Mouse (Mus musculus) olfactory bulb, adult 2 months (tissue): Measurements from ENCODE around the gene Slfn14. TPM values are rescaled to one million over a fixed set of nuclear protein-coding genes. Genes with fewer than 3 reads are reported as not detected.
A peak's percentile ranks its signal among the peaks of the same experiment; 100 is the strongest.

Source experiments
- H3K27ac ChIP-seq: fragments of 200-500 bp; 2 replicates; pipeline ENCODE4 v1.5.1; 2012; ENCODE audit warnings: low read depth, low read length; ENCODE audit not compliant: insufficient read depth
- H3K4me1 ChIP-seq: fragments of 200-500 bp; 2 replicates; pipeline ENCODE4 v1.6.1; 2012; ENCODE audit warnings: low read length; ENCODE audit not compliant: control insufficient read depth, insufficient read depth
- H3K4me3 ChIP-seq: fragments of 200-500 bp; 2 replicates; pipeline ENCODE4 v1.5.1; 2012; ENCODE audit warnings: mild to moderate bottlenecking, low read depth, low read length, moderate library complexity; ENCODE audit not compliant: insufficient read depth
- CTCF ChIP-seq: fragments of 200-500 bp; IDR thresholded peaks from 2 replicates; pipeline ENCODE4 v1.5.1; 2012; ENCODE audit warnings: low read depth, mild to moderate bottlenecking, low read length, moderate library complexity; ENCODE audit not compliant: insufficient read depth
- POLR2A ChIP-seq: fragments of 200-500 bp; IDR thresholded peaks from 2 replicates; pipeline ENCODE4 v1.6.1; 2012; ENCODE audit warnings: mild to moderate bottlenecking, low read depth, low read length, moderate library complexity; ENCODE audit not compliant: insufficient read depth
- WGBS: fragments of 180-500 bp; shearing (Covaris S2); methylation state at CpG from one replicate; pipeline ENCODE4 v1.1.7; 2018; 5-methylcytosine and 5-hydroxymethylcytosine counted together
- polyA plus RNA-seq: library from polyadenylated mRNA; stranded (reverse); fragments of >200 nt; gene quantifications from 2 replicates; pipeline ENCODE4 v1.2.4, GENCODE M21; 2012; ENCODE audit warnings: low replicate concordance; ENCODE audit not compliant: missing spikeins, insufficient read depth, insufficient read length

The Slfn14 gene
- polyA plus RNA-seq, 1 experiment = not detected

DNA sequence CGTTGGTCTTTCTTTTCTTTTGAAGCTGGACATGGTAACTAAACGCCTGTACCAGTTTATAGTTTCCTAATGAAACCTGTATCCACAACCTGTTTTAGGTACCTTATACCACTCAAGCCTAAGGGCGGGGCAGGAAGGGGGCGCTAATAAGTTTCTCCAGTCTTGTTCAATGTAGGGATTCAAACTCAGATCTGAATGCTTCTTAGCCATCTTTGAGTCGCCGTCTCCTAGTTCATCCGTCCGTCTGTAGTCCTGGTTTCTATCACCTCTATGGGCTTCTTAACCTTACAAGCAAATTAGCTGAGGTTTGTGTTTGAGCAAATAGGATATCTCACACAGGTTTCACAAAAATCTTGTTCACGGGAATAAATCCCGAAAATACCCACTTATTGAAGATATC lies 15.6 kb upstream of the Slfn14 start:
- H3K4me3 ChIP-seq = peak overlapping the region; percentile 77
- WGBS = 5% methylated on average over 10 of the region's 10 CpGs
- no peak for TF ChIP-seq POLR2A
- no peak for TF ChIP-seq CTCF
- H3K4me1 ChIP-seq = peaks cover 7% of the 10 kb centered on the region; the same call in 1 of the 2 replicates
- peak overlapping the region; percentile 67 for H3K27ac ChIP-seq

DNA sequence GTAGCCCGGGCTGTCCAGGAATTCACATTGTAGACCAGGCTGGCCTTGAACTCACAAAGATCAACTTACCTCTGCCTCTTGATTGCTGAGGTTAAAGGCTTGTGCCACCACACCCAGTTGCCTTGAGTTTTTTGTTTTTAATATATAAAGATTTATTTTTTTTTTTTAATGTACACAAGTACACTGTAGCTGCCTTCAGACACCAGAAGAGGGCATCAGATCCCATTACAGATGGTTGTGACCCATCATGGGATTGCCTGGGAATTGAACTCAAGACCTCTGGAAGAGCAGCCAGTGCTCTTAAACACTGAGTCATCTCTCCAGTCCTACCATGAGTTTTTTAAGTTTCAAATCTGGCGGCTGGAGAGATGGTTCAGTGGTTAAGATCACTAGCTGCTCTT lies 14.9 kb upstream of the Slfn14 start:
- no peak overlapping the region for H3K27ac ChIP-seq
- H3K4me3 ChIP-seq = no peak overlapping the region
- TF ChIP-seq POLR2A = no peak
- no peak for TF ChIP-seq CTCF
- peaks cover 7% of the 10 kb centered on the region; the same call in 1 of the 2 replicates for H3K4me1 ChIP-seq
- WGBS = 75% methylated on average over 2 of the region's 2 CpGs

DNA sequence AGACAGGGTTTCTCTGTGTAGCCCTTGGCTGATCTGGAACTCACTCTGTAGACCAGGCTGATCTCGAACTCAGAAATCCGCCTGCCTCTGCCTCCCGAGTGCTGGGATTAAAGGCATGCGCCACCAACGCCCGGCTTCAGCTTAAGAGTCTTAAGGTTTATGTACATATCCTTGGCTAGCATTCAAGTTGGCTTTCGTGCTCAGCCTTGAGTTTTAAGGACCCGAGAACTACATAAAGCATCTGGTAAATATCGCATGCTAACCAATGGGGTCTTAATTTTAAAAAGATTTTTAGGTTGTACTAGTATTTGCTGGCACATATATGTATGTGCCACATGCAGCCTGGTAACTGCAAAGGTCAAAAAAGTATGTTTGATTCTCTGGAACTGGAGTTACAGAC lies 13.2 kb upstream of the Slfn14 start:
- Histone ChIP-seq H3K27ac (no peak overlapping the region), H3K4me3 (no peak overlapping the region), H3K4me1 (peaks cover 6% of the 10 kb centered on the region; the same call in 1 of the 2 replicates)
- 92% methylated on average over 9 of the region's 9 CpGs for WGBS
- TF ChIP-seq POLR2A (no peak), CTCF (no peak)

DNA sequence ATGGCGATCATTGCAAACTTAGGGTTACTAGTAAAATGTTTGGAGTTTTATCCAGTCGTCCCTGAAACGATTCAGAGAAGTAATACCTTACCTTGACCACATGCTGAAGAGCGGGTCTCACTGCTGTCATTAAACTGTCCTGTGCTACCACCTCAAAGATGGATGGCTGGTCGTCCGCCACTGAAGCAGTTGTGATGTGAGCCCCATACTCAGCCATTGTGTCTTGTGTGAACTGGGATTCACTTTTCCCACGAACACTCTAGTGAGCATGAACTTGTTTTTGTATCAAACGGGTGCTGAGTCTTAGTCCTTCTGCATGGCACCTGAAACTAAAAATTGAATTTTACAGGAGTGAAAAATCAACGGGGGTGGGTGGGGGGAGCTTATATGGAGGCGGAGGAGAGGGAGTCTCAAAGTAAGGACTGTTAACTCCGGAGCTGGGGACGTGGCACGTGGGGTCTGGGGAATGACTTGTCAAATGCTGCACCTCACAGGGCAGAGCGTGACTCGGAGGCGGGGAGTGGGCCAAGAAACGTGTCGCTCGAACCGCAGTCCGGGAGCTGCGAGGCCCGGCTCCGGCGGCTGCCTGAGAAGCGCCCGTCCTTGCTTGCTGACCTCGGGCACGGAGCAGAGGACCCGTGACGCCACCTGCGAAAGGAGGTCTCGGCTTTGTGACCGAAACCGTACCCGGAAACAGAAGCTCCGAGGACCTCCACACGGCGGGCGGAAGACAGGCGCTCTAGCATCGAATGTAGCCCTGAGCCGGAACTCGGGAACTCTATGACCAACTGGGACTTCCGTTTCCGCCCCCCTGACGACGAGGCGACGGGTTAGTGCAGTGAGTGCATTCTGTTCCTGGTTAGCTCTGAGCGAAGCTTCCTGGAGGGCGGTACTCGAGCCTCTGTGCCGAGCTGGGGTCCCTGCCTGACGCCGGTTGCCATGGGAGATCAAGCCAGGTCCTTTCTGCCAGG lies 12.0 kb upstream of the Slfn14 start, which contains the start of gene Ap2b1:
Gene Ap2b1 (plus strand): TSS at position 800 of the 971 bp plus-strand sequence.
- H3K27ac ChIP-seq = peak within 1 kb of the TSS; percentile 88
- peaks cover 2% of the 10 kb centered on the region; the same call in 1 of the 2 replicates for H3K4me1 ChIP-seq
- TF ChIP-seq POLR2A (peak; percentile 80), CTCF (no peak)
- peak within 1 kb of the TSS; percentile 74 for H3K4me3 ChIP-seq
- WGBS = 2% methylated on average over 56 of the region's 56 CpGs

DNA sequence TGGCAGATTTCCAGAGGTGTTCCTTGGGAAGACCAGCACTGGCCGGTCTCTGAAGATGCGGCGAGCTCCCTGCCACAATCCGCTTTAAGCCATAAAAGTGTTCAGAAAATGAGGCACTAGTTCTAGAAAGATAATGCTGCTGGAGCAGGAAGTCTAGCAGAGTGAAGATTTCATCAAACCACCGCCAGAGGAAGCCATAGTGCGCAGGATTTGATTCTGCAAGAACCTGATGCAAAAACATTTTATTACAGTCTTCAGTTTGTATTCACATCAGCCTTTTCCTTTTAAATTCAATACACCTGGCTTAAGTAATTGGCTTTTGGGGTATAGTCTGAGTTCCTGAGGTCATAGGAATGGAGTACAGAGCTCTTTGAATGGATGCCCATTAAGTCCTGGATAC lies 11.3 kb upstream of the Slfn14 start:
- H3K4me1 ChIP-seq = peaks cover 2% of the 10 kb centered on the region; the same call in 1 of the 2 replicates
- TF ChIP-seq CTCF (no peak), POLR2A (no peak)
- WGBS = 68% methylated on average over 6 of the region's 6 CpGs
- no peak overlapping the region for H3K27ac ChIP-seq
- no peak overlapping the region for H3K4me3 ChIP-seq

DNA sequence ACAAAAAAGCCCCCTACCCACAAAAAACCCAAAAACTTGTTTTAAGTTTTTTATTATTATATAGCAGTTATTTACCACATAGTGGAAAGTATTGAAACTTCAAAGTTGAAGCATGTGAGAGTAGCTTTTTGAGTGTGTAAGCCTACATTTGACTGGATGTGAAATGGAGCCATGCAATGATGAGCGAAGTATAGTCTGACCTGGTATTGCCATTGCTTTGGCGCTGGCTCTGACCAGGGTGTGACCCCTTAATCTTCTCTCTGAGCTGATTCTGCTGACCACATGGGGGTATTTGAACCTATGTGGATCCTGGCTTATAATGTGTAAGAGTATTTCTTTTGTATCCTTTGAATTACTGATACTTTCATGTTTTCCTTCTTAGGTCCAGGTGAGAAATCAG lies 7.6 kb upstream of the Slfn14 start:
- Histone ChIP-seq H3K4me1 (no peaks in the 10 kb centered on the region), H3K4me3 (no peak overlapping the region), H3K27ac (no peak overlapping the region)
- TF ChIP-seq CTCF (no peak), POLR2A (no peak)
- 93% methylated on average over 2 of the region's 2 CpGs for WGBS

DNA sequence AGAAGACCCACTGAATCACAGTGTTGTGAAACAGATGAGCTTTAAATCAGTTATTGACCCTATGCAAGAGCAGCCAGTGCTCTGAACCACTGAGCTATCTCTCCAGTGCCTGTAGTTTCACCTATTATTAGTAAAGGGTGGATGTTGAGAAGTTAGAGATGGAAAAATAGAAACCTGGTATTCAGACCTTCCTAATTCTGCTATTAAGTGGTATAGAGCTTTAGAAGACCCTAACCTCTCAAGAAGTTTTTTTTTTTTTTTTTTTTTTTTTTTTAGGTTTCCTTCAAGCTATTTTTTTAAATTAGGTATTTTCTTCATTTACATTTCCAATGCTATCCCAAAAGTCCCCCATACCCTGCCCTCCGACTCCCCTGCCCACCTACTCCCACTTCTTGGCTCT lies 6.7 kb upstream of the Slfn14 start:
- TF ChIP-seq CTCF (no peak), POLR2A (no peak)
- no peak overlapping the region for H3K27ac ChIP-seq
- H3K4me3 ChIP-seq = no peak overlapping the region
- WGBS = 71% methylated on average over 1 of the region's 1 CpGs
- H3K4me1 ChIP-seq = no peaks in the 10 kb centered on the region

DNA sequence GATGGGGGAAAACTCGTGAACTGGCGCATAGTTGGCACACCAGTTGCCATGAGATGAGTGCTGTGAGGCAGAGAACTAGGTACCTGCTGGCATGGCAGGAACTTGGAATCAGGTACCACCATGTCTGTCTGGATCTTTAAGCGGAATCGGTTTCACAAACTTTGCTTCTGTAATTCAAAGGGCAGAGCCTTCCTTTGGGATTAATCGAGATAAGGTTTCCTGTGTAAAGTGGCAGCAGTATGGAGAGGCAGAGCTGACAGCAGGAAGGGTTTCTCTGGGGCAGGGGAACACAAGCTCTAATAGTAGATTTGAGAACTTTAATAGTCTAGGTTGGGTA lies 5.7 kb upstream of the Slfn14 start:
- H3K4me3 ChIP-seq = peak overlapping the region; percentile 62
- H3K27ac ChIP-seq = no peak overlapping the region
- 0% methylated on average over 5 of the region's 5 CpGs for WGBS
- H3K4me1 ChIP-seq = no peaks in the 10 kb centered on the region
- TF ChIP-seq POLR2A (no peak), CTCF (no peak)
